Mouse (Mus musculus) forelimb bud, embryonic 11.5 days (tissue): ENCODE measurements around the gene Elovl1.

Source experiments
- DNase-seq: peaks from one replicate; pipeline ENCODE4 v3.0.0-alpha.2; 2012; ENCODE audit warnings: low read depth, low spot score

The Elovl1 gene

GRCm38 (mm10) chr4:118429215-118429895, 1.5 kb downstream of the Elovl1 start:
- no peak for DNase-seq

GRCm38 (mm10) chr4:118432332-118432731, 4.4 kb downstream of the Elovl1 start:
- DNase-seq: no peak

GRCm38 (mm10) chr4:118436820-118437603, 9.1 kb downstream of the Elovl1 start, which contains the start of gene Cdc20:
Gene Cdc20, minus strand, starts transcription at chr4:118437352.
- peak; percentile 97 for DNase-seq

- DNase-seq: peak; percentile 32
These were observed 9.9 kb downstream of the Elovl1 start for GRCm38 (mm10) chr4:118437829-118438253.

- DNase-seq: no peak
These were observed 17.2 kb downstream of the Elovl1 start for GRCm38 (mm10) chr4:118445088-118445487.

- peak; percentile 51 for DNase-seq
These were observed 18.0 kb downstream of the Elovl1 start for GRCm38 (mm10) chr4:118445781-118446414.

- no peak for DNase-seq
These were observed 18.7 kb downstream of the Elovl1 start for GRCm38 (mm10) chr4:118446415-118447153.

- no peak for DNase-seq
These were observed 29.6 kb downstream of the Elovl1 start, which contains the start of gene Mpl for GRCm38 (mm10) chr4:118457345-118457975. Gene Mpl, minus strand, starts transcription at chr4:118457513.

- DNase-seq: no peak
These were observed 37.1 kb downstream of the Elovl1 start for GRCm38 (mm10) chr4:118464956-118465355.

GRCm38 (mm10) chr4:118465697-118466163, 37.8 kb downstream of the Elovl1 start:
- peak; percentile 42 for DNase-seq

- DNase-seq: peak; percentile 8
These were observed 43.4 kb downstream of the Elovl1 start for GRCm38 (mm10) chr4:118471281-118471680.

GRCm38 (mm10) chr4:118472687-118473086, 44.8 kb downstream of the Elovl1 start:
- DNase-seq: no peak

GRCm38 (mm10) chr4:118476773-118477530, 49.1 kb downstream of the Elovl1 start:
- peak; percentile 11 for DNase-seq
